Mouse (Mus musculus) small intestine, adult 2 months (tissue): ENCODE measurements around the gene B3galnt2. TPM values are rescaled to one million over a fixed set of nuclear protein-coding genes. Genes with fewer than 3 reads are reported as not detected.
"Not testable (repeated sequence)": the region's sequence is repeated elsewhere in the genome, so short reads cannot be mapped to it uniquely, and the experiment has no call there.

Source experiments
- H3K27ac ChIP-seq: fragments of 200-500 bp; 2 replicates; pipeline ENCODE4 v1.5.1; 2012; ENCODE audit warnings: low read depth, low read length, control low read depth, inconsistent platforms; ENCODE audit not compliant: insufficient read depth
- H3K27me3 ChIP-seq: fragments of 200-500 bp; 2 replicates; pipeline ENCODE4 v1.6.1; 2012; ENCODE audit warnings: mild to moderate bottlenecking, moderate library complexity, low read length, inconsistent platforms; ENCODE audit not compliant: control insufficient read depth, insufficient read depth
- H3K36me3 ChIP-seq: fragments of 200-500 bp; 2 replicates; pipeline ENCODE4 v1.6.1; 2012; ENCODE audit warnings: mild to moderate bottlenecking, low read length, control low read depth, inconsistent platforms; ENCODE audit not compliant: control insufficient read depth, insufficient read depth
- H3K4me1 ChIP-seq: fragments of 200-500 bp; 2 replicates; pipeline ENCODE4 v1.6.1; 2012; ENCODE audit warnings: low read length, inconsistent platforms, mixed read lengths; ENCODE audit not compliant: control insufficient read depth, insufficient read depth, insufficient read length
- H3K4me3 ChIP-seq: fragments of 200-500 bp; 2 replicates; pipeline ENCODE4 v1.5.1; 2012; ENCODE audit warnings: low read depth, mild to moderate bottlenecking, control low read depth, inconsistent platforms, low read length, moderate library complexity
- CTCF ChIP-seq: fragments of 200-500 bp; IDR thresholded peaks from 2 replicates; pipeline ENCODE4 v1.5.1; 2012; ENCODE audit warnings: low read depth, mild to moderate bottlenecking, control low read depth, inconsistent platforms, low read length, moderate library complexity, mixed read lengths; ENCODE audit not compliant: insufficient replicate concordance, insufficient read length; ENCODE audit errors: extremely low read depth
- POLR2A ChIP-seq: fragments of 200-500 bp; IDR thresholded peaks from 2 replicates; pipeline ENCODE4 v1.6.1; 2012; ENCODE audit warnings: low read depth, mild to moderate bottlenecking, control low read depth, inconsistent platforms, low read length, moderate library complexity
- WGBS: fragments of 180-500 bp; shearing (Covaris S2); methylation state at CpG from one replicate; pipeline ENCODE4 v1.1.7; 2018; 5-methylcytosine and 5-hydroxymethylcytosine counted together
- polyA plus RNA-seq: library from polyadenylated mRNA; depleted of rRNA; stranded (reverse); fragments of >200 nt; gene quantifications from 2 replicates; pipeline ENCODE4 v1.2.3, GENCODE M21; 2012

B3galnt2 gene
- polyA plus RNA-seq, 1 experiment = 47.9 TPM

GRCm38 (mm10) chr13:13960211-13960610 is 5.9 kb downstream of the B3galnt2 start:
- TF ChIP-seq POLR2A (no peak), CTCF (no peak)
- no peaks in the 10 kb centered on the region; the same call in 1 of the 2 replicates for H3K4me1 ChIP-seq
- whole genome bisulfite sequencing = 86% methylated on average over 4 of the region's 4 CpGs
- no peaks in the 10 kb centered on the region for H3K27me3 ChIP-seq
- no peak overlapping the region for H3K27ac ChIP-seq
- H3K36me3 ChIP-seq = 0 out of 2 replicates have a peak, but pooled peaks cover 2% of the 10 kb centered on the region
- no peak overlapping the region for H3K4me3 ChIP-seq

DNA sequence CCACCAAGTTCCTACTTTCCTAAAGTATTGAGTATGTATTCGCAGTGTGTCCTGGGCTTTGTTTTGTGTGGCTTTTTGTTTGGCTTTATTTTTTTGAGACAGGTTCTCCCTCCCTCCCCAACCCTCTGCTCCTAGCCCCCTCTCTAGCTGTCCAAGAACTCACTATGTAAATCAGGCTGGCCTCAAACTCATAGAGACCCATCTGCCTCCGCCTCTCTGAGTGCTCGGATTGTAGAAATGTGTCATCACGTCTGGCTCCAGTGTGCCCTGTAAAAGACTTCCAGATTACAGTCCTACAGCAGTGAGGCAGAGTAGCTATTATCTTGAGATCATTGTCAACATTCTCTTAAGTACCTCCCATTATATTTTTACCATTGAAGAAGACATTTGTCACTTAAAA is 6.8 kb downstream of the B3galnt2 start:
- H3K4me1 ChIP-seq = no peaks in the 10 kb centered on the region
- H3K27ac ChIP-seq = no peak overlapping the region
- 0 out of 2 replicates have a peak, but pooled peaks cover 2% of the 10 kb centered on the region for H3K36me3 ChIP-seq
- TF ChIP-seq CTCF = no peak
- 75% methylated on average over 4 of the region's 4 CpGs for WGBS
- no peaks in the 10 kb centered on the region for H3K27me3 ChIP-seq
- no peak overlapping the region for H3K4me3 ChIP-seq

- no peaks in the 10 kb centered on the region for H3K27me3 ChIP-seq
- no peaks in the 10 kb centered on the region for H3K4me1 ChIP-seq
- TF ChIP-seq CTCF (no peak), POLR2A (no peak)
- 83% methylated on average over 19 of the region's 19 CpGs for WGBS
- peaks cover 8% of the 10 kb centered on the region for H3K36me3 ChIP-seq
- H3K27ac ChIP-seq = no peak overlapping the region
- H3K4me3 ChIP-seq = no peak overlapping the region
Measured at GRCm38 (mm10) chr13:13965388-13965964, 11.2 kb downstream of the B3galnt2 start.

DNA sequence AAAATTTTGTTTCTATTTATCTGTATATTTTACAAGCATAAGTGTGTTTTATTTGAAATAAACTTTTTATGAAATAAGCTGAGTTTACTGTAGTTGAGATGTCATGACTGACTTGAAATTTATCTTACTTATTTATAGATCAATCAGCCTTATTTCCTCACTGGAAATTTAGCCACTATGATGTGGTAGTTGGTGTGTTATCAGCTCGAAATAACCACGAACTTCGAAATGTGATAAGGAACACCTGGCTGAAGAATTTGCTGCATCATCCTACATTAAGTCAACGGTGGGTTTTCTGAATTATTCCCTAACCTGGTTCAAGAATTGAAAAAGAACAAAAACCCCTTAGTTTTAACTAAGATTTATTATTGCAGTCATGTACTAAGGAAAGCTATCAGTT is 11.9 kb downstream of the B3galnt2 start:
- Histone ChIP-seq H3K27me3 (no peaks in the 10 kb centered on the region), H3K4me3 (no peak overlapping the region), H3K36me3 (peaks cover 8% of the 10 kb centered on the region), H3K4me1 (no peaks in the 10 kb centered on the region), H3K27ac (no peak overlapping the region)
- TF ChIP-seq POLR2A (no peak), CTCF (no peak)
- WGBS = 20% methylated on average over 4 of the region's 4 CpGs

DNA sequence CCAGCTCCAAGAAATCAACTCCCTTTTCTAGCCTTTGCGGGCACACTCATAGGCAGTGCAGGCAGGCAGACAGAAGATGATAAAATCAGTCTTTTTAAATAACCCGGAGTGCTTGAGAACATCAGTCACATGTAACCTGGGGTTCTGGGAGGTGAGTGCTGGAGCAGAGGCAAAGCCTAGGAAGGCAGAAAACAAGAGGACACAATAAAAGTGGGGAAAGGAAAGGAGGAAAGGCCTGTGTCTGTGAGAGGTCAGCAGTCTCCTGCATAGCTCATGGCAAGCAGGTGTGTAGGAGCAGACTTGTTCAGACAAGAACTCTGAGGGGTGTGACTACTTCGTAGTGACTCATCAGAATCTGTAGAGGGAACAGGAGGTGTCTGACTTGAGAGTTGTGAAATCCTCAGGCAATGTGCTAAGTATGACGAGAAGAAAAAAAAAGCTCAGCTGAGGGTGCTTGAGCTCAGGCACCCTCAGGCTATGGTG is 14.4 kb downstream of the B3galnt2 start:
- Histone ChIP-seq H3K36me3 (peaks cover 10% of the 10 kb centered on the region), H3K27me3 (no peaks in the 10 kb centered on the region), H3K4me1 (no peaks in the 10 kb centered on the region), H3K4me3 (no peak overlapping the region), H3K27ac (no peak overlapping the region)
- no peak for TF ChIP-seq POLR2A
- TF ChIP-seq CTCF = no peak
- WGBS = 56% methylated on average over 4 of the region's 4 CpGs

DNA sequence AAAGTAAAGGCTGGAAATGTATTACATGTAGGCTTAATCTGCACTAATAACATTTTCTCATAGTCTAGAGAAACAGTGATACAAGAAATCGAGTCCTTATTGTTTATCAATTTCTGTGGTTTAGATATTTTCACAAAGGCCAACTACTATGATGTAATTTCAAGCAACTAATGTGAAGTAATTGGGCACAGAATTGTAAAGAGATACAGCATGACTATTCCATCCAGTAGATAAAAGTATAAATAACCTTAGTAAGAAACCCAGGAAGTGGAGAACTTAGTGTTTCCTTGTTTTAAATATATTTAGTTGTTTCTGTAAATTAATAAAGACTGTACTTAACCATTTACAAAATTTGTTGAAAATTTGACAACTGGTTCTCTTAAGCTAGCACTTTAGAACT is 15.5 kb downstream of the B3galnt2 start:
- Histone ChIP-seq H3K4me3 (no peak overlapping the region), H3K27ac (no peak overlapping the region), H3K36me3 (peaks cover 10% of the 10 kb centered on the region), H3K4me1 (no peaks in the 10 kb centered on the region), H3K27me3 (no peaks in the 10 kb centered on the region)
- no peak for TF ChIP-seq POLR2A
- no peak for TF ChIP-seq CTCF
- WGBS = 73% methylated on average over 1 of the region's 1 CpGs

DNA sequence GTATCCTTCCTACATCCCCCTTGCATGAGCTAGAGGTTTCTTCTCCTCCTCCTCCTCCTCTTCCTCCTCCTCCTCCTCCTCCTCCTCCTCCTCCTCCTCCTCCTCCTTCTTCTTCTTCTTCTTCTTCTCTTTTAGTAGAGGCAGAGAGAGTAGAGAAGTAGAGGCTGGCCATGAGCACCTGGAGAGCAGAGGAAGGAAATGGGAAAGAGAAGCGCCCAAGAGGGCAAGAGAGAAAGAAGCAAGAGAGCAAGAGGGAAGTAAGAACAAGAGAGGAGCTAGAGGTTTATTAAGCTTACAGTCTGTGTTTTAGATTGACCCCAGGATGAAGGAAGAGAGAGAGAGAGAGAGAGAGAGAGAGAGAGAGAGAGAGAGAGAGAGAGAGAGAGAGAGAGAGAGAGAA is 27.6 kb downstream of the B3galnt2 start:
- not testable (repeated sequence) for H3K4me3 ChIP-seq, H3K36me3 ChIP-seq, H3K27ac ChIP-seq, H3K4me1 ChIP-seq, H3K27me3 ChIP-seq
- 88% methylated on average over 1 of the region's 1 CpGs for WGBS

- no peaks in the 10 kb centered on the region; the same call in 1 of the 2 replicates for H3K36me3 ChIP-seq
- 89% methylated on average over 6 of the region's 6 CpGs for WGBS
- no peak for TF ChIP-seq POLR2A
- TF ChIP-seq CTCF = no peak
- H3K4me1 ChIP-seq = no peaks in the 10 kb centered on the region
- no peak overlapping the region for H3K4me3 ChIP-seq
- no peak overlapping the region for H3K27ac ChIP-seq
- H3K27me3 ChIP-seq = no peaks in the 10 kb centered on the region
Measured at GRCm38 (mm10) chr13:13983523-13983922, 29.3 kb downstream of the B3galnt2 start.
